Mouse (Mus musculus) midbrain, embryonic 12.5 days (tissue): Measurements from ENCODE around the gene Ghr. TPM values are rescaled to one million over a fixed set of nuclear protein-coding genes. Genes with fewer than 3 reads are reported as not detected.

ENCODE experiments used
- ATAC-seq: fragments of 200-750 bp; cut with Nextera tagmentation; 2 replicates; pipeline ENCODE4 v1.8.0; 2017; ENCODE audit warnings: low read depth, moderate TSS enrichment, moderate library complexity; ENCODE audit not compliant: low FRiP score
- H3K27ac ChIP-seq: fragments of 300-500 bp; sonication (generic); replicated peaks from 2 replicates; pipeline ENCODE4 v1.5.1; 2016; ENCODE audit warnings: mild to moderate bottlenecking
- H3K27me3 ChIP-seq: fragments of 300-500 bp; sonication (generic); 2 replicates; pipeline ENCODE4 v1.6.1; 2016; ENCODE audit warnings: mild to moderate bottlenecking
- H3K36me3 ChIP-seq: fragments of 300-500 bp; sonication (generic); 2 replicates; pipeline ENCODE4 v1.6.1; 2016
- H3K4me1 ChIP-seq: fragments of 300-500 bp; sonication (generic); 2 replicates; pipeline ENCODE4 v1.6.1; 2016
- H3K4me2 ChIP-seq: fragments of 300-500 bp; sonication (generic); replicated peaks from 2 replicates; pipeline ENCODE4 v1.6.1; 2016; ENCODE audit warnings: mild to moderate bottlenecking, moderate library complexity
- H3K4me3 ChIP-seq: fragments of 300-500 bp; sonication (generic); 2 replicates; pipeline ENCODE4 v1.5.1; 2016; ENCODE audit warnings: mild to moderate bottlenecking
- H3K9ac ChIP-seq: fragments of 300-500 bp; sonication (generic); replicated peaks from 2 replicates; pipeline ENCODE4 v1.6.1; 2016; ENCODE audit warnings: mild to moderate bottlenecking, moderate library complexity
- H3K9me3 ChIP-seq: fragments of 300-500 bp; sonication (generic); 2 replicates; pipeline ENCODE4 v1.6.1; 2016; ENCODE audit warnings: mild to moderate bottlenecking
- WGBS: fragments of 180-500 bp; shearing (Covaris S2); methylation state at CpG from one replicate; pipeline ENCODE4 v1.1.7; 2016; 5-methylcytosine and 5-hydroxymethylcytosine counted together
- polyA plus RNA-seq: library from polyadenylated mRNA; unstranded; fragments of >200 nt; fragmentation: Nextera tagmentation; extraction: Ambion mirVana; gene quantifications from 2 replicates; pipeline ENCODE4 v1.2.1, GENCODE M21; 2016

The Ghr gene
- polyA plus RNA-seq, 1 experiment from 2014 or later: 18.0 TPM

GRCm38 (mm10) chr15:3269996-3270645, 313.2 kb downstream of the Ghr start:
- peak overlapping the region; percentile 29; the same call in 1 of the 2 replicates for H3K4me3 ChIP-seq
- 0 out of 2 replicates have a peak overlapping the region, but pooled peaks have one; percentile 1 for H3K27ac ChIP-seq
- peak overlapping the region; percentile 44 for H3K4me2 ChIP-seq
- no peaks in the 10 kb centered on the region for H3K27me3 ChIP-seq
- no peak overlapping the region for H3K9ac ChIP-seq
- peaks cover 8% of the 10 kb centered on the region; the same call in 1 of the 2 replicates for H3K4me1 ChIP-seq
- 19% methylated on average over 6 of the region's 6 CpGs for WGBS
- no peaks in the 10 kb centered on the region for H3K36me3 ChIP-seq
- H3K9me3 ChIP-seq: no peaks in the 10 kb centered on the region
- ATAC-seq: peak; percentile 59

DNA sequence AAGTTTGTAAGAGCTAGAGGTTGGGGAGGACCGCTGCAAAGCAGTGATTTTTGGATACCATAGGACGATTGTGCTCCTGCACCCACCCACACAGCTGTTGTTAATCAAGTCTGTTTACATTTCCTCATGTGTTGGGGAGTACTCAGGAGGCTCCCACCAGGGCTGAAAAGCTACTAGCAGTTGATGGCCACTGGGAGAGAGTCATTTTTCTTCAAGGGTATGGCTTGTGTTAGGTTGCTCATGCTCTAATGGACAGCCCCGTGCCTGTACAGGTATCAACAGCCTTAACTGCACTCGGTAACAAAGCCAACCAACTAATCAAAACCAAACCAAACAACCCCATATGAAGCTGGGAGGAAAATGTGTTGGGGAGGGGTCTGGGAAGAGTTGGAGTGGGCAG, 313.8 kb downstream of the Ghr start:
- Histone ChIP-seq H3K4me1 (peaks cover 8% of the 10 kb centered on the region; the same call in 1 of the 2 replicates), H3K27me3 (no peaks in the 10 kb centered on the region), H3K27ac (no peak overlapping the region), H3K36me3 (no peaks in the 10 kb centered on the region), H3K9ac (no peak overlapping the region), H3K4me2 (no peak overlapping the region), H3K9me3 (no peaks in the 10 kb centered on the region), H3K4me3 (no peak overlapping the region)
- 65% methylated on average over 4 of the region's 4 CpGs for WGBS
- ATAC-seq: peak; percentile 29; the same call in 1 of the 2 replicates

- WGBS: 90% methylated on average over 6 of the region's 6 CpGs
- Histone ChIP-seq H3K27ac (no peak within 1 kb of the TSS), H3K9ac (no peak within 1 kb of the TSS), H3K27me3 (no peaks in the 10 kb centered on the region), H3K4me2 (no peak within 1 kb of the TSS), H3K9me3 (no peaks in the 10 kb centered on the region), H3K36me3 (no peaks in the 10 kb centered on the region), H3K4me3 (no peak within 1 kb of the TSS), H3K4me1 (peaks cover 8% of the 10 kb centered on the region; the same call in 1 of the 2 replicates)
- no peak for ATAC-seq
Observed at GRCm38 (mm10) chr15:3268247-3268646, 315.0 kb downstream of the Ghr start, which contains the start of gene Selenop. Gene Selenop, plus strand, starts transcription at chr15:3268547.
